Mouse (Mus musculus) kidney, adult 2 months (tissue): ENCODE results near the gene Clvs2. TPM values are rescaled to one million over a fixed set of nuclear protein-coding genes. Genes with fewer than 3 reads are reported as not detected.

ENCODE experiments used
- DNase-seq: peaks from one replicate; pipeline ENCODE4 v3.0.0; 2021
- H3K27ac ChIP-seq: fragments of 200-500 bp; 2 replicates; pipeline ENCODE4 v1.5.1; 2012; ENCODE audit warnings: low read depth, low read length, control low read depth, inconsistent platforms; ENCODE audit not compliant: insufficient read depth
- H3K27me3 ChIP-seq: fragments of 200-500 bp; replicated peaks from 2 replicates; pipeline ENCODE4 v1.6.1; 2012; ENCODE audit warnings: mild to moderate bottlenecking, moderate library complexity, low read length, inconsistent platforms; ENCODE audit not compliant: control insufficient read depth, insufficient read depth
- H3K36me3 ChIP-seq: fragments of 200-500 bp; 2 replicates; pipeline ENCODE4 v1.6.1; 2012; ENCODE audit warnings: mild to moderate bottlenecking, moderate library complexity, low read length, inconsistent platforms; ENCODE audit not compliant: control insufficient read depth, insufficient read depth
- H3K4me1 ChIP-seq: fragments of 200-500 bp; 2 replicates; pipeline ENCODE4 v1.6.1; 2011; ENCODE audit warnings: low read length; ENCODE audit not compliant: control insufficient read depth, insufficient read depth
- H3K4me3 ChIP-seq: fragments of 200-500 bp; 2 replicates; pipeline ENCODE4 v1.5.1; 2011; ENCODE audit warnings: mild to moderate bottlenecking, low read depth, low read length, control low read depth; ENCODE audit not compliant: insufficient read depth
- CTCF ChIP-seq: fragments of 200-500 bp; conservative IDR thresholded peaks from 2 replicates; pipeline ENCODE4 v1.5.1; 2011; ENCODE audit warnings: low read depth, mild to moderate bottlenecking, control low read depth, low read length, moderate library complexity, mixed read lengths; ENCODE audit not compliant: insufficient read depth, insufficient read length
- POLR2A ChIP-seq: fragments of 200-500 bp; IDR thresholded peaks from one replicate; pipeline ENCODE4 v1.6.1; 2011; ENCODE audit warnings: low read depth, low read length, control low read depth
- WGBS: fragments of 180-500 bp; shearing (Covaris S2); methylation state at CpG from one replicate; pipeline ENCODE4 v1.1.7; 2018; 5-methylcytosine and 5-hydroxymethylcytosine counted together
- polyA plus RNA-seq: library from polyadenylated mRNA; depleted of rRNA; stranded (reverse); fragments of >200 nt; gene quantifications from 2 replicates; pipeline ENCODE4 v1.2.3, GENCODE M21; 2012; rRNA removed

Gene Clvs2
- polyA plus RNA-seq, 1 experiment, result not detected

- Histone ChIP-seq H3K4me1 (no peaks in the 10 kb centered on the region), H3K4me3 (no peak overlapping the region), H3K27me3 (no peaks in the 10 kb centered on the region), H3K36me3 (no peaks in the 10 kb centered on the region), H3K27ac (no peak overlapping the region)
- TF ChIP-seq POLR2A, result no peak
- no peak for TF ChIP-seq CTCF
- no peak for DNase-seq
- WGBS, result 26% methylated on average over 2 of the region's 2 CpGs
Measured at GRCm38 (mm10) chr10:33587118-33587517, 37.5 kb downstream of the Clvs2 start.

- no peak overlapping the region for H3K4me3 ChIP-seq
- WGBS, result 17% methylated on average over 3 of the region's 3 CpGs
- no peak for TF ChIP-seq CTCF
- TF ChIP-seq POLR2A, result no peak
- peak; percentile 66 for DNase-seq
- no peaks in the 10 kb centered on the region for H3K4me1 ChIP-seq
- H3K27ac ChIP-seq, result peak overlapping the region; percentile 16; the same call in 1 of the 2 replicates
- H3K27me3 ChIP-seq, result no peaks in the 10 kb centered on the region
- no peaks in the 10 kb centered on the region for H3K36me3 ChIP-seq
Measured at GRCm38 (mm10) chr10:33558081-33558480, 66.5 kb downstream of the Clvs2 start.

GRCm38 (mm10) chr10:33540331-33540730, 84.2 kb downstream of the Clvs2 start:
- DNase-seq, result no peak
- TF ChIP-seq CTCF (no peak), POLR2A (no peak)
- WGBS, result 83% methylated on average over 4 of the region's 4 CpGs

More at GRCm38 (mm10) chr10:33540331-33540730, 84.2 kb downstream of the Clvs2 start:
- Histone ChIP-seq H3K27ac (no peak overlapping the region), H3K4me3 (no peak overlapping the region), H3K4me1 (no peaks in the 10 kb centered on the region), H3K27me3 (no peaks in the 10 kb centered on the region), H3K36me3 (no peaks in the 10 kb centered on the region)

Other genes with a start within 250 kb of the Clvs2 start
- gene Sult3a2, start 161.9 kb upstream of the Clvs2 start, polyA plus RNA-seq, result not detected in 2 replicates
- gene Sult3a1, start 233.0 kb upstream of the Clvs2 start, polyA plus RNA-seq, result not detected in 2 replicates